Mouse (Mus musculus) cerebellum, postnatal 25 days (tissue): ENCODE data around the gene Rpl12.

Experiments
- DNase-seq, 2 experiments: peaks; one replicate each; pipeline ENCODE4 v3.0.0; 2021; ENCODE audit warnings: mixed read lengths in 2 of 2

Gene Rpl12

GRCm38 (mm10) chr2:32961192-32961995, at the start of gene Rpl12, which contains the start of gene Lrsam1:
Gene Rpl12, plus strand, starts transcription at chr2:32961559.
Gene Lrsam1, minus strand, starts transcription at chr2:32961614.
- peak; percentile 95 to 96 for DNase-seq

DNA sequence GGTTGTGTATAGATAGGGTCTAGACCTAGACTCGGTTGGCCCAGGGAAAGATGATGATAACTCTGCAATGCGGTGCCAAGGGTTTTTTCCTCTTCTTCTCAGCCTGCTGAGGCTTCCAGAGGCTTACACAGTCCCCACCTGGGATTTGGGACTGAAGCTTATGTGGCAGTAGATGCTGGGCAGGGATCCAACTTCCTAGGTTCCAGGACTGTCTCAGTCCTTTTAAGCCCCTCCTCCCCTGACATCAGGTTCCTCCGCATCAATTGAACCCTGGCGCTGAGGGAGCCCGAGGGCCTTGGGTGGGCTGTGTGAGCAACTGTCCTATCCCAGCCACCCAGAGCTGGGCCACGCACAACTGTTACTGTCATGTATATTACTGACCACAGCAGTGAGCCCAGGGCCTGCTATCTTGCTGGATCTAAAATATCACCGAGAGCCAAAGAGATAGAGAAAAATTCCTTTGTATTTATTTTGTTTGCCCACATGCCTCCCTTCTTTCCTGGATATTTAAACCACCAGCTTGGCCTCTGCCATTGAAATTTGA, 49.6 kb upstream of the Rpl12 start:
- no peak for DNase-seq

DNA sequence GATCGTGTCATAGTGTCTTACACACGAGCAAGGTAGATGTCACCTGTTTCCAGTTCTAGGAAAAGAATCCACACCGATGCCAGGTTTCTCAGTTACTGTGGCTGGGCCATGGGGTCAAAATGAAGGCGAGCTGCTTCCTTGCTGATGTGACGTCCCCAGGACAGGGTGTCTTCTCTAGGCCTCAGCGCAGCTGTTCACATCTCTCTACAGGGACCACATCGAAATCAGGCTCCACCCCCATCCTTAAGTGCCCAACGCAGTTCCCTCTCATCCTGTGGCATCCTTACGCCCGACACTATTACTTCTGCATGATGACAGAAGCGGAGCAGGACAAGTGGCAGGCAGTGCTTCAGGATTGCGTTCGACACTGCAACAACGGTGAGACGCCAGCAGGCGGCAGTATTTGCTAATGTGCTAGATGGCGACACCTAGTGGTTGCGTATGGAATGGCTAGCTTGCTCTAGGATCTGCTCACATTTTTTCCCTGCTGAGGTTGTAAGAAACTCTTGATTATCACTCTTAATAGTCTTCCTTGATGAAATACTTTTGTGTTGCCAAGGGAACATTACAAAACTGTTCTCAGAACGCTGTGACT, 49.1 kb upstream of the Rpl12 start:
- DNase-seq: peak; percentile 90 to 91

DNA sequence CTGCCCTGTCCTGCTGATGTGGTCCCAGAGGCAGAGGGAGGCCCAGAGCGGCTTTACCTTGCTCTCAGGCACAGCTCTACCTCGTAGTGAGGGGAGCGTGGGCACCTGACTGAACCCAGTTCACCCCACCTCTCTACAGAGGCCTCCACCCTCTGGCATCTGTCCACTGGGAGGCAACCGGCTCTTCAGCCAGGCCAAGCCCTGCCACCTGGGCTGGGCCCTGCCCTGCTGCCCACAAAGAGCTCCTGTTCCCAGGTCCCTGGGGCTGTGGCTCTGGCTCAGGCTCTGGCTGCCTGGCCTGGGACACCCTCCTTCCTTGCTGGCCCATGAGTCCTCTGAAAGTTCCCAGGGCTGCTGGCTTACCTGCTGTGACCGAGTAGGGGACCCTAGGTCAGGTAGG, 47.0 kb upstream of the Rpl12 start:
- DNase-seq: peak in 1 of 2 experiments; percentile 42

DNA sequence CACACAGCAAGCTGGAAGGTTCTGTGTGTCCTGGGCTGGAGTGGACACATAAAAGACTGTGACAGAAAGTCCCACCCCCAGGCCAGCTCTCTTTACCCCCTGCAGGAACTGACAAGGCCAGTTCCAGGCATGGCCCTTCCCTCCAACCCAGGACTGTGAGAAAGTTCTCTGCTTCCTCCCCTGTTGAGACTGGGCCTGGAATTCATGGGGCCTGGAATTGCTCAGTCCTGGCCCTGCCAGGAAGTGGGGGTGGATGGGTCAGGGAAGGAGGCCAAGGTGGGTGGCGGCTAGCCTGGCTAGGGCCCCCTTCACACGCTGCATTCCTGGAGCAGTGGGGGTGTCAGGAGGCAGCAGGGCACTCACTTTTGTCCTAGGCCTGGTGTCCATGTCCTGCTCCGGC, 46.5 kb upstream of the Rpl12 start:
- peak in 1 of 2 experiments; percentile 36 for DNase-seq

GRCm38 (mm10) chr2:32917526-32917925, 43.8 kb upstream of the Rpl12 start:
- DNase-seq: no peak

GRCm38 (mm10) chr2:32918391-32918790, 43.0 kb upstream of the Rpl12 start:
- DNase-seq: no peak

- no peak for DNase-seq
Measured at GRCm38 (mm10) chr2:32921235-32921634, 40.1 kb upstream of the Rpl12 start.

DNA sequence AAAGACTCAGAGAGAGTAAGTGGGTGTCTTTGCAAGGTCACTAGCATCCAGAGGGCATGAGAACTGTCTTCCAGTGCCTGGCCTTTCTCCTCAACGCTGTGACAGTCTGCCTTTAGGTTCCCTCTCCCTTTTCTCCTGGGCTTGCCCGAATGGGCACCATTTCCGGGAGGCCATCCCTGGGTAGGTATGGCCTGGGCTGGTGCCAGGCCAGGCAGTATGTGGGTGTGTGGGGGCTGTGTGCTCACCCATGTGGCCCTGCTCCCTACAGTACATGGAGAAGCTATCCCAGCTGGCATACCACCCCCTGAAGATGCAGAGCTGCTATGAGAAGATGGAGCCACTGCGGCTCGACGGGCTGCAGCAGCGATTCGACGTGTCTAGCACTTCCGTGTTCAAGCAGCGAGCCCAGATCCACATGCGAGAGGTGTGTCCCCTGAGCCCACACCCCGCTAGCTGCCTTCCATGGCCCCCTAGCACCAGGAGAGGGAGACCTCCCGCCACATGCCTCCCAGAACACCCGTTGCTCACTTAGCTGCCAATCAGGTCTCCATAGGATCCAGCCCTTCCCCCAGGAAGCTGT, 39.5 kb upstream of the Rpl12 start:
- no peak for DNase-seq

- DNase-seq: no peak
Measured at GRCm38 (mm10) chr2:32922564-32922963, 38.8 kb upstream of the Rpl12 start.

- no peak for DNase-seq
Measured at GRCm38 (mm10) chr2:32923551-32924250, 37.7 kb upstream of the Rpl12 start.

DNA sequence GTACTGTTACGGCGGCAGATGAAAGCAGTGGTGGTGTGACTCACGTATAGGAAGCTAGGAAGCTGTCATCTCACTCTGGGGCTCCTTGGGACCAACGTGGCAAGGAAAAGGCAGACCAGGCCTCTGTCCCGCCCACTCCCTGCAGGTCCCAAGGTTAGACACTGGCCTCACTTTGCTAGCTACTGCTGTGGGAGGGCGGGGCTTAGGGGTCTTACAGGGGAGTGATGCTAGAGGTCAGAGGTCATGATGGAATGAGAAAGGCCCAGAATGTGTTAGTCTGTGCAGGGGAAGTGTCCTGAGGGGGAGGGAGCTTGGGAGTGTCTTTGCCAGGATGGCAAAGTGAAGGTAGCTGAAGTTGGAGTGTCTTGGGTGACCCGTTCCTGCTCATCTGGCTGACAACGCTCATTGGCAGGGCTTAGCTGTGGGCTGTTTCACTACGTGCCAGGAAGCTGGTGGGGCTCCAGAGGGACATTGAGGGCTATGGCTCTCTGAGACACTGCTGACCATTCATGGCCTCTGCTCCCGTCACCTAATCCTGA, 37.0 kb upstream of the Rpl12 start:
- no peak for DNase-seq

- DNase-seq: peak; percentile 46 to 52
Measured at GRCm38 (mm10) chr2:32926330-32927075, 34.9 kb upstream of the Rpl12 start.

- no peak for DNase-seq
Measured at GRCm38 (mm10) chr2:32927624-32928234, 33.6 kb upstream of the Rpl12 start.

- DNase-seq: peak; percentile 85 to 91
Measured at GRCm38 (mm10) chr2:32928235-32928946, 33.0 kb upstream of the Rpl12 start.

DNA sequence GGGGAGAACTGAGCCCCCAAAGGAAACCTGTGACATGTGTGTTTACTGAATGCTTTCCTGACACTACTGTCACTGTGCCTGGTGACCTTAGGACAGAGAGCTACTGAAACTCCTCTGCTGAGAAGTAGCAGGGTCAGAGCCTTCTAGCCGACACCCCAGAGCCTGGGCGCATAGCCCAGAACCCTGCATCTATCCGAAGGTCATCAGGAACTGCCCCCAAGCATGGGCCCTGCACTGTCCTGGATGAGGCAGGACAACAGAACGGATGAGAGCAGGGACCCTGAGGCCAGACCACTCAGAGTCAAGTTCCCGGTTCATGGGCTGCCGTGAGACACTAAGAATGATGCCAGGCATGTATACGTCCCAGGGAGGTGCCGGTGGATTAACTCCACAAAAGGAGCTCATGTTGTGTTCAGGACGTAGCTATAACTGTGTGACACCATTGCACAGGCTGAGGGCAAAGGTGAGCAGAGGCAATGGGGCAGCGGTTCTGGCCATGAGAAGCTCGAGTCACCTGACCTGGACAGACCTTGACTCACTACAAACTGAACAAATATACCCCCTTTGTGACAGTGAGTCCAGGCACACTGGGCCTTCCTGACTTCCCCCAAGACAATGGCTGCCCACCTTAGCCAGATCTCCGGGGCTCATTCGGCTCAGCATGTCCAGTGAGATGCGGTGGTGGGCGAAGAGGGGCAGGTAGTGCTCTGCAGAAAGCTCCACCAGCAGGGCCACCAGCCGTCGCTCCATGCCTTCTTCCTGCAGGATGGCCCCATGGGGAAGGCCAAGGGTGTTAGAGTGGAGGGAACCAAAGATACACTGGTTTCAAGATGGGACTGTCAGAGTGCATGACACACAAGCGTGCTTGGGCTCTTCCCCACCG, 32.2 kb upstream of the Rpl12 start:
- no peak for DNase-seq

DNA sequence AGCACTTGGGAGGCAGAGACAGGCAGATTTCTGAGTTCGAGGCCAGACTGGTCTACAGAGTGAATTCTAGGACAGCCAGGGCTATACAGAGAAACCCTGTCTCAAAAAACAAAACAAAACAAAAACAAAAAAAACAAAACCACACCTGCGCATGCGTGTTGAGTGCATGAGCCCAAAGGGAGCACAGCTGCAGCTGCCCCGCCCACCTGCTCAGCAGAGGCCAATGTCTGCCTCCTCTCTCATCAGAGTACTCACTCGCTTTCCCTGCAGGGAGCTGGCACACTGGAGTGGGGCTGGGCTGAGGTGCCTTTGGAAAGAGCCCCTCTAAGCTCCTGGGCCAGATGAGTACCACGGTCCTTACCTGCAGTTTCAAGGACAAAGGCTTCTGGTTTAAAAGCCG, 29.6 kb upstream of the Rpl12 start:
- DNase-seq: no peak

DNA sequence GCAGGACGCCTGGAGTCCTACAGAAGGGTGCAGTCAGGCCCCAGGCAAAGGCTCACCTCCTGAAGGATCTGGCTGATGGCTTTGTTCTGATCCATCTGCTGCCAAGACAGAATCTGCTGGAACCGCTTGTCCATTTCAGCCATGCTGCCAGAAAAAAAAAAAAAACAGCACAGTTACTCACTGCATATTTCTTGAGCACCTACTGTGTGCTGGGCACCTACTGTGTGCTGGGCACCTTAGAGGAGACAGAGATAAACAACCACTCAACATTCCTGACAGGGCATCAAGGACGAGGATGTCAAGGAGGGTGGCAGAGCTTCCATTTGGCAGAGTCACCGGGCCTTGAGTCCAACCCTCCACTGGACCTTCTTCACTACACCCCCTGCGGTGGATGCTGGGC, 22.6 kb upstream of the Rpl12 start:
- DNase-seq: no peak

GRCm38 (mm10) chr2:32939418-32939817, 21.9 kb upstream of the Rpl12 start:
- DNase-seq: peak in 1 of 2 experiments; percentile 65

GRCm38 (mm10) chr2:32940483-32940882, 20.9 kb upstream of the Rpl12 start:
- no peak for DNase-seq
